Mouse (Mus musculus) spleen, postnatal 14 days (tissue): ENCODE data around the gene Nell1.
"Not testable (repeated sequence)": the region's sequence is repeated elsewhere in the genome, so short reads cannot be mapped to it uniquely, and the experiment has no call there.

Experiments used
- DNase-seq, 2 experiments: peaks; one replicate each; pipeline ENCODE4 v3.0.0; 2021 to 2022; ENCODE audit warnings: low spot score in 2 of 2

The Nell1 gene

DNA sequence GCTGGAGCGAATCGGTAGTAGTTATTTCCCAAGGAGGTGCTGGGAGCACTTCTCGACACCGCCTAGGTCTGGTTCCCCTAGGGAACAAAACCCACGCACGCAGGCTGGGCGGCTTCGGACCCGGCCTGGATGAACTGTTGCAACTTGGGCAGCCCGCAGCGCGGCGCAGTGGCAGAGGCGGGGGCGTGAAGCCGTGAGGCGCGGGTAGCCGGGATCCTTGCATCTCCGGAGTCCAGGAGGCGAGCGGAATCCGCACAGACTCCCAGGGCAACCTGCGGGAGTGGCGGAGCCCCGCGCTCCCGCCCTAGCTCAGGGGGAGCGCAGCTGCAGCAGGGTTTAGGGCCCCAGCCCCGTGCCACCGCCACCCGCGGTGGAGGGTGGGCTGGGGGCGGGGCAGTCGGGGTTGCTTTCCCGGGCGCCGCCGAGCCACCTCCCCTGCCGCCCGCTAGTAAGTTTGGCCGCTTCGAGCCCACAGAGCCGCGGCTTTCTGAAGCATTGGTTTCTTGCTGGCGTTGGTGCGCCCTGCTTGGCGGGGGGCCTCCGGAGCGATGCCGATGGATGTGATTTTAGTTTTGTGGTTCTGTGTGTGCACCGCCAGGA is at the start of gene Nell1:
TSS of gene Nell1 (plus strand) at position 24 of the 600 bp plus-strand sequence.
- DNase-seq = no peak

- DNase-seq = no peak
Observed at GRCm38 (mm10) chr7:49928571-49928970, 46.1 kb upstream of the Nell1 start.

GRCm38 (mm10) chr7:49929999-49930398 is 44.7 kb upstream of the Nell1 start:
- no peak for DNase-seq

GRCm38 (mm10) chr7:49933386-49934115 is 41.1 kb upstream of the Nell1 start:
- DNase-seq = not testable (repeated sequence)

- DNase-seq = no peak
Observed at GRCm38 (mm10) chr7:49936821-49937220, 37.8 kb upstream of the Nell1 start.

DNA sequence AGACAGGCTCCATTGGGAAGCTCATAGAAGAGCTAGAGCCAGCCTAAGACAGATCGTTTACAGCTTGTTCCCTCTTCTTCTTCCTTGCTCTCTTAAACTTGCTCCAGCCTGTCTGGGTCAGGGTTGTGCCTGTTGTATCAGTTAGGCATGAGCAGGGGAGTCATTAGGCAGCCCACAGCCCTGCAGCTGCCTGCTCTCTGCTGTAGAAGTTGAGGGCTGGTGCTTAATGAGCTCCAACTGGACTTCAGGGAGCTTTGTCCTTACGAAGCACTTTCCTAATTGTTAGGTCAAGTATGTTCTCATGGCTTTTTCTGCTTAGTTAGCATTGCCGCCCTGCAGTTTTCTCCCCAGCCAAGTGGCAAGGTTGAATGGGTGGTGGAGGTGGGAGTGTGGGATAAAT is 32.6 kb upstream of the Nell1 start:
- DNase-seq = no peak

- no peak for DNase-seq
Observed at GRCm38 (mm10) chr7:49942490-49942889, 32.2 kb upstream of the Nell1 start.

- DNase-seq = no peak
Observed at GRCm38 (mm10) chr7:49946691-49947090, 28.0 kb upstream of the Nell1 start.

- DNase-seq = no peak
Observed at GRCm38 (mm10) chr7:49953546-49954181, 21.0 kb upstream of the Nell1 start.

DNA sequence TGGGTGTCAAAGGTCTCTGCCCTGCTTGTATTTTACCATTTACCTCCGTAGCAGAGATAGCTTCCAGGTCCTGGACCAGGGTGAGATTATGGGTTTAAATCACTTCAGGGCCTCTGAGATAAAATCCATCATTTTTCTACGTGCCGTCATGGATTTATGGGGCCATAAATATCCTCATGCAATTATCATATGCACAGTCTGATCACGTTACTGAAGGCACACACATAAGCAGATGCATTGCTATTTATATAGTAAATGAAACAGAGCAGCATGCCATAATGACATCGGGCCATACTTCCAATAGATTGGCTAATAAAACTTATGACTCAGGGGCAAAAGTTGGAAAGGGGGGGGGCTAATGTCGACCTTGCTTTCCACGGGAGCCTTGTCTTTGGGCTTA is 19.8 kb upstream of the Nell1 start:
- DNase-seq = no peak

- no peak for DNase-seq
Observed at GRCm38 (mm10) chr7:49957142-49957541, 17.5 kb upstream of the Nell1 start.

DNA sequence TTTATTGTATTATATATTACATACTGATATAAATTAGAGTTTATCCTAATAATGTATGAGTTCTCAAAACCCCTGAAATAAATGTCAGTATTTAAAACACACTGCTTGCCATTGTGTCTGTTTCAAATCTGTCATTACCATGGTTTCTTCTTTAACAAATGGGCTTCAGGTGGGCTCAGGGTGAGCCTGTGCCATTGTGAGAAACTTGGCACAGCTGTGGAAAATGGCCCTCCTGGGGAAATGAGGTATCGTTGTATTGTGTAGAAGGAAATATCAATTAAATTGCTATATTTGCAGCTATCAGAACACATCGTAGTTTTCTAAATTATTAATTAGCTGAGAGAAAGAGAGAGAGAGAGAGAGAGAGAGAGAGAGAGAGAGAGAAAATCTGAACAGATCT is 10.9 kb upstream of the Nell1 start:
- no peak for DNase-seq

DNA sequence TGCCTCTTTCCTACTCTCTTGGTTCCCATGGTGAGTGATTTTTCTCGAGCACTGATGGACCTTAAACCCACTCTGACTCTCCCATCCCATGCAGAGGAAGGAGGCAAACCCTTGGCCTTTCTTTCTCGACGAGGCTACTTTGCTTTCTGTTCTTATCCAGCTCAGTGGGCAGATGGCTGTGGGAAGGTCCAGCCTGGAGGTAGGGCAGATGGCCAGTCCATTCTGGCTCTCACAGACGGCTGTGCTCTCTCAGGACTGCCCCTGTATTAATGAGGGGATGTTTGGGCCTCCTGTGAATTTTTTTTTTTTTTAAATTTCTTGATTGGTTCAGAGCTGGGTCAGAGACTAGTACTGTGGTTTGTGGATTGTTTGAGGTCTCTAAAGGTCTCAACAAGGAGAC is 5.1 kb upstream of the Nell1 start:
- DNase-seq = no peak

GRCm38 (mm10) chr7:49975441-49976121 is 917 bp downstream of the Nell1 start:
- no peak for DNase-seq

GRCm38 (mm10) chr7:49981511-49982227 is 7.0 kb downstream of the Nell1 start:
- DNase-seq = no peak

DNA sequence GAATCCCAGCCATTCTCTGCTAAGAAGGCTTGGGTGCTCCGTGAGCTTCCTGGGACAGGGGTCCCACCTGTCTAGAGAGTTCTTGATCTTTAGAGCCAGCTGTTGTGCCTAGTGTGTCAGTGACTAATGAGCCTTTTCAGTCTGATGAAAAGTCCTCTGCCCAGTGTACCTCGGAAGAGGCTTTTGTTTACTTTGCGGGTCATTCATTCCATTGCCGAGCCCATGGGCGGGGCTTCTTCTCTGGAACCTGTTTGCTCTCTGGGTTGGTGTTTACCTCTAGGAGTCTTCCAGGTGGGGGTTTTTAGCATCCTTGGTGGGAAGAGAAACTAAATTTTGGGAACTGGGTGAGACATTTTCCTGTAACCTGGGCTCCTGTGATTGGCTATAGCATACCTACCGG is 10.0 kb downstream of the Nell1 start:
- no peak for DNase-seq

GRCm38 (mm10) chr7:49985947-49986346 is 11.3 kb downstream of the Nell1 start:
- no peak for DNase-seq

GRCm38 (mm10) chr7:49999321-49999720 is 24.7 kb downstream of the Nell1 start:
- no peak for DNase-seq

GRCm38 (mm10) chr7:50005268-50005667 is 30.6 kb downstream of the Nell1 start:
- DNase-seq = no peak

DNA sequence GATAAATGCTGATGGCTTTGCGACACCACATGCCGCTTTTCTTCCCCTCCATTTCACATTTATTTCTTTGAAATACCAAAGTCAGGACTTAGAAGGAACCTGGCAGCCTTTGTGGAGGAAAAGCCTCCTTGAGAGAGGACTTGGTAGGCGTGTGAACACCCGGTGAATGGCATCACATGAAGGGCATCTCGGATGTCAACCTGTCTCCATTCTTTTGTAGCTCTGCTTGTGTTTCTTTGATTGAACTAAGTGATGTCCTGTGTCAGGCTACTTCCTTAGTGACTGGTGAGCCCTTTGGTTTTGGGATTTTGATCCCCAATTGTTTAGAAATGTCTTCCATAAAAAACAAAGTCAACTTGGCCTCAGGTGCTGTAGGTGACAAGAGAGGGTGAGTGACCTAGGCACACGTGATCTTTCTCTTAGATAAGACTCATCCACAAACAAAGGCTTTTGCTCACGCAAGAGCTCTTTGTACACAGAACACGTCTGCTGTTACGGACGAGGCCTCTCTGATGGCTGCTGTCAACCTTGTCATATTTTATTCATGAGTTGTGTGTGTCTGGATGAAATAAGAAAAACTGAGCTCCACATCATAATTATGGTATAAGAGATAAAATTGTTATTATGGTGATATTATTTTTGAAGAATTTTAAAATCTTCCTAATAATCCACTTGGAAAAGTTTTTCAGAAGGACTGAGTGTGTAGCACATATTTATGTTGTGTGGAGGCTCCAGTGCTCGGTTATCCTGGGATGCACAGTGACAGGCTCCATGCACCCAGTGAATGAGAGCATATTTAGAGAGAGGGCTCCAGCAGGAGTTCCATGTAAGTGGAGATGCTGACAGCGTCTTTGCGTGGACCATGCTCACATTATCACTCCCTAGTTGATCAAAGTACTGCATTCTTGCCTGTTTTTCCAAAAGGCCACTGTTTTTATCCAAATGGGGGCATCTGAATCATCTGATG is 60.8 kb downstream of the Nell1 start:
- DNase-seq = no peak

- DNase-seq = no peak
Observed at GRCm38 (mm10) chr7:50041112-50041511, 66.4 kb downstream of the Nell1 start.
